Mouse (Mus musculus) intestine, postnatal 0 days (tissue): ENCODE measurements at regions not wholly inside any gene's neighbourhood (a gene's known extent, or its start where the extent isn't known, plus 50 kb on each side); places are given as distances from the start of the nearest gene placed in this dataset.

Experiments used
- ATAC-seq: fragments of 200-750 bp; cut with Nextera tagmentation; 2 replicates; pipeline ENCODE4 v1.8.0; 2017; ENCODE audit warnings: mild to moderate bottlenecking, moderate TSS enrichment, moderate library complexity
- H3K27ac ChIP-seq: fragments of 300-500 bp; sonication (generic); 2 replicates; pipeline ENCODE4 v1.5.1; 2014; ENCODE audit warnings: mild to moderate bottlenecking, low read depth, low read length, moderate library complexity
- H3K27me3 ChIP-seq: fragments of 300-500 bp; sonication (generic); replicated peaks from 2 replicates; pipeline ENCODE4 v1.6.1; 2014; ENCODE audit warnings: low read length, mixed read lengths; ENCODE audit not compliant: control insufficient read depth, insufficient read depth
- H3K36me3 ChIP-seq: fragments of 300-500 bp; sonication (generic); 2 replicates; pipeline ENCODE4 v1.6.1; 2014; ENCODE audit warnings: mild to moderate bottlenecking, moderate library complexity; ENCODE audit not compliant: control insufficient read depth, insufficient read depth
- H3K4me1 ChIP-seq: fragments of 300-500 bp; sonication (generic); replicated peaks from 2 replicates; pipeline ENCODE4 v1.6.1; 2014; ENCODE audit warnings: antibody characterized with exemption, low read length, mixed read lengths; ENCODE audit not compliant: control insufficient read depth, insufficient read depth
- H3K4me2 ChIP-seq: fragments of 300-500 bp; sonication (generic); replicated peaks from 2 replicates; pipeline ENCODE4 v1.6.1; 2014; ENCODE audit warnings: low read depth, mild to moderate bottlenecking, moderate library complexity
- H3K4me3 ChIP-seq: fragments of 300-500 bp; sonication (generic); 2 replicates; pipeline ENCODE4 v1.5.1; 2014; ENCODE audit warnings: low read depth, low read length
- H3K9ac ChIP-seq: fragments of 300-500 bp; sonication (generic); 2 replicates; pipeline ENCODE4 v1.6.1; 2014; ENCODE audit warnings: mild to moderate bottlenecking, low read depth, low read length
- H3K9me3 ChIP-seq: fragments of 300-500 bp; sonication (generic); 2 replicates; pipeline ENCODE4 v1.6.1; 2016; ENCODE audit warnings: mixed run types; ENCODE audit not compliant: control insufficient read depth
- CTCF ChIP-seq: sonication (generic); IDR thresholded peaks from 2 replicates; pipeline ENCODE4 v1.5.1; 2016; ENCODE audit warnings: low read depth, mild to moderate bottlenecking, control low read depth, antibody characterized with exemption, moderate library complexity
- WGBS: fragments of 180-500 bp; shearing (Covaris S2); extraction: QIAGEN DNeasy Blood & Tissue Kit; methylation state at CpG from one replicate; pipeline ENCODE4 v1.1.7; 2014; 5-methylcytosine and 5-hydroxymethylcytosine counted together

GRCm38 (mm10) chr10:70367866-70368265 is 72.4 kb upstream of the Fam13c start:
- H3K27me3 ChIP-seq: no peaks in the 10 kb centered on the region
- 81% methylated on average over 11 of the region's 11 CpGs for WGBS
- no peak overlapping the region for H3K4me2 ChIP-seq
- no peak for ATAC-seq
- no peak overlapping the region for H3K4me3 ChIP-seq
- H3K9ac ChIP-seq: no peak overlapping the region
- H3K36me3 ChIP-seq: no peaks in the 10 kb centered on the region
- no peak overlapping the region for H3K27ac ChIP-seq
- no peaks in the 10 kb centered on the region for H3K9me3 ChIP-seq
- TF ChIP-seq CTCF: no peak
- H3K4me1 ChIP-seq: no peaks in the 10 kb centered on the region

- Histone ChIP-seq H3K4me1 (no peaks in the 10 kb centered on the region), H3K9ac (no peak overlapping the region), H3K4me3 (no peak overlapping the region), H3K9me3 (no peaks in the 10 kb centered on the region), H3K27me3 (no peaks in the 10 kb centered on the region), H3K27ac (no peak overlapping the region), H3K4me2 (no peak overlapping the region), H3K36me3 (no peaks in the 10 kb centered on the region)
- WGBS: 48% methylated on average over 7 of the region's 7 CpGs
- no peak for ATAC-seq
- peak; percentile 75 for TF ChIP-seq CTCF
Observed at GRCm38 (mm10) chr10:70368685-70369084, 71.6 kb upstream of the Fam13c start.

DNA sequence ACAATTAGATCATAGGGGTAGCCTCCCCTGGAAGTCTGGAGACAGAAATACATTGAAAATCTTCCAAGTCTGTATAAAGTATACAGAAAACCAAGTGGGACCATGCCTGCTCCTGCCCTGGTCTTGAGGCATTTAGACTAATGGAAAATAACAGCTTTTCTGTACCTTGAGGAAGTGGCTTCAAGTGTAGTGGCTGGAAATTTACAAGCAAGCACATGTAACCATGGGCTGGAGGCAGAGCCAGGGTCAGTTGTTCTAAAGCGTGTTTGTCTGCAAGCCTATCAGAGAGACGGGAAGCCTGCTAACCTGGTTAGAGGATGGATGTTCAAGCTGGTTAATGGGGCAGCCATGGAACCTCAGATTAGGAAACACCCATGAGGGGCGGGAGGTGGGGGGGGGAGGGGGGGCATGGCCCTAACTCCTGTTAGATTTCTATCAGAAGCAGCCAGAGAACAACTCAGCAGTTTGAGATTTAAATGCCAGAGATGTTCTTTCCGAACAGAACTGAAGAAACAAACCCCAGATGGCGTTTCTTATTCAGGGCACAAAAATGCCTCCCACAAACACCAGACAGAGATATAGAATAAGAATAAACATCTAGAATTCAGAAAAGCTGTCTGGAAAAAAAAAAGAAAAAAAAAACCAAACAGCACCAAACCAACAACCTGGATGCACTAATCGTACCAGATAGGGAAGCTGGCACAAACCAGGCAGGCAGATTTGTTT is 67.7 kb upstream of the Fam13c start:
- no peak overlapping the region for H3K4me3 ChIP-seq
- H3K27ac ChIP-seq: no peak overlapping the region
- 62% methylated on average over 6 of the region's 6 CpGs for WGBS
- H3K9ac ChIP-seq: no peak overlapping the region
- no peak for ATAC-seq
- TF ChIP-seq CTCF: no peak
- no peaks in the 10 kb centered on the region for H3K4me1 ChIP-seq
- H3K27me3 ChIP-seq: no peaks in the 10 kb centered on the region
- H3K9me3 ChIP-seq: no peaks in the 10 kb centered on the region
- H3K4me2 ChIP-seq: no peak overlapping the region
- no peaks in the 10 kb centered on the region for H3K36me3 ChIP-seq

DNA sequence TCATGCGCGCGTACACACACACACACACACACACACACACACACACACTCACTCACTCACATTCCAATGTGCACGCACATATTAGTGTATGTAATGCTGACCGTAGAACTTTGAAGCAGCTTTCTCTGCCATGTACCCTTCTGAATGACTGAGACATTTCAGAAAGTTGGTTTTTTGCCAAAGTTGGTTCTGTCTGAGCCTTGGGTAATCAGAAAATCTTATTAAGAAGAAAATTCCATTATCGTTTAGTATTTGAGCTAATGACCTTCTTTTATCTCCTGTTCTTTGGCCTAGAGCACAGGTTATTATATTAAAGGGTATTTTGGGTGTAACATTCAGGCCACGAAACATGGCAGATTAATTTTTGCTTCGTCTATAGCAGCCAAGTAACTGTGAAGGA is 67.1 kb upstream of the Fam13c start:
- no peaks in the 10 kb centered on the region for H3K36me3 ChIP-seq
- ATAC-seq: no peak
- H3K4me2 ChIP-seq: no peak overlapping the region
- TF ChIP-seq CTCF: no peak
- no peak overlapping the region for H3K27ac ChIP-seq
- WGBS: 86% methylated on average over 8 of the region's 8 CpGs
- H3K9me3 ChIP-seq: no peaks in the 10 kb centered on the region
- H3K4me1 ChIP-seq: no peaks in the 10 kb centered on the region
- no peak overlapping the region for H3K4me3 ChIP-seq
- no peak overlapping the region for H3K9ac ChIP-seq
- H3K27me3 ChIP-seq: no peaks in the 10 kb centered on the region

DNA sequence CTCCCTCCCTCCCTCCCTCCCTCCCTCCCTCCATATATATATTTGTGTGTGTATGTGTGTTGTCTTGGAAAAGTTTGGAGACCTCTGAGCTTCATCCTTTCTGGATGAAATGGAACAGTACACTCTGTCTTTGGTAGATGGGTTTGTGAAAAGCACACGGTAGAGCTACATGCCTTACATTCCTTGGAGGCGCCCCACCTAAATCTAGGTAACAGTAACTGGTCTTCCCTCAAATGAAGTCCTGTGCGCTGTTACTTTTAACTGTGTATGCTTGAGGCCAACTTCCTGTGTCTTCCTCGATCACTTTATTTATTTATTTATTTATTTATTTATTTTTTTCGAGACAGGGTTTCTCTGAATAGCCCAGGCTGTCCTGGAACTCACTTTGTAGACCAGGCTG is 66.4 kb upstream of the Fam13c start:
- Histone ChIP-seq H3K4me2 (no peak overlapping the region), H3K27me3 (no peaks in the 10 kb centered on the region), H3K4me3 (no peak overlapping the region), H3K36me3 (no peaks in the 10 kb centered on the region), H3K9ac (no peak overlapping the region), H3K4me1 (no peaks in the 10 kb centered on the region), H3K9me3 (no peaks in the 10 kb centered on the region), H3K27ac (no peak overlapping the region)
- no peak for TF ChIP-seq CTCF
- ATAC-seq: no peak
- 66% methylated on average over 5 of the region's 5 CpGs for WGBS

GRCm38 (mm10) chr10:70374726-70375125 is 65.6 kb upstream of the Fam13c start:
- Histone ChIP-seq H3K27ac (no peak overlapping the region), H3K27me3 (no peaks in the 10 kb centered on the region), H3K4me3 (no peak overlapping the region), H3K9me3 (no peaks in the 10 kb centered on the region), H3K36me3 (no peaks in the 10 kb centered on the region), H3K4me1 (no peaks in the 10 kb centered on the region), H3K4me2 (no peak overlapping the region), H3K9ac (no peak overlapping the region)
- no peak for TF ChIP-seq CTCF
- 83% methylated on average over 7 of the region's 7 CpGs for WGBS
- no peak for ATAC-seq
